Mouse (Mus musculus) liver, postnatal 0 days (tissue): ENCODE results near the gene Ccdc159.

Source experiments
- CTCF ChIP-seq: sonication (generic); IDR thresholded peaks from 2 replicates; pipeline ENCODE4 v1.5.1; 2016; ENCODE audit warnings: antibody characterized with exemption, low read depth
- EP300 ChIP-seq: IDR thresholded peaks from 2 replicates; pipeline ENCODE4 v1.6.1; 2016; ENCODE audit warnings: antibody characterized with exemption, low read depth, mild to moderate bottlenecking

DNA sequence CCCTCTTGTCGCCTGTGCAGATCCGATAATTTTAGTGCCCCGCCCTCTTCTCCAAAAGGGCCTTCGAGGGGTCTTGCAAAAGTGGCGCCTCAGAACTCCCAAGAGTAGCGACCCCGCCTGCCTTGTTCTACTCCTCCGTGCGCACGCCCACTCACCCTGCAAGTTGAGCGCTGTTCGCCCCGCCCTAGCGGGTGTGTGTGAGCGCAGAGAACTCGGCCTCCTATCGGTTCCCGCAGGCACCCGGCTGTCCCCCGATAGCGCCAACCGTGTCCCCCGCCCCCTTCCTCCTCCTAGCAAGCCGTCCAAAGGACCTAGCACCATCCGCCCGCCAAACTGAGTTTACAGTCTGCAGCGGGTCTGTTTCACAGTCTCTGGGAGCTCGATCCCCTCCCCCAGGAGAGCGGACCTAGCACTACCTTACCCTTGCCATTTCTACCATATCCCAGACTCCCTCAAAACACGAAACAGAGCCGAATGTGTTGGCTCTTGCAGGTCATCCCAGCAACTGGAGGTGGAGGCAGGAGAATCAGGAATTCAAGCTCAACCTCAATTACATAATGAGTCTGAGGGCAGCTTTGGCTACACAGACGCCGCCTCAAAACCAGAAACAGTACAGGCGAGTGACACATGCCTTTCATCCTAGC, 35.3 kb downstream of the Ccdc159 start:
- TF ChIP-seq CTCF (peak; percentile 36; the same call in 1 of the 2 replicates), EP300 (peak; percentile 93)
